Mouse (Mus musculus): ENCODE measurements around the gene Rabepk. TPM values are rescaled to one million over a fixed set of nuclear protein-coding genes. Genes with fewer than 3 reads are reported as not detected.
"Not testable (repeated sequence)": the region's sequence is repeated elsewhere in the genome, so short reads cannot be mapped to it uniquely, and the experiment has no call there.

Rabepk gene
- polyA plus RNA-seq, 2 experiments from 2014 or later: 48.7 to 64.7 TPM

DNA sequence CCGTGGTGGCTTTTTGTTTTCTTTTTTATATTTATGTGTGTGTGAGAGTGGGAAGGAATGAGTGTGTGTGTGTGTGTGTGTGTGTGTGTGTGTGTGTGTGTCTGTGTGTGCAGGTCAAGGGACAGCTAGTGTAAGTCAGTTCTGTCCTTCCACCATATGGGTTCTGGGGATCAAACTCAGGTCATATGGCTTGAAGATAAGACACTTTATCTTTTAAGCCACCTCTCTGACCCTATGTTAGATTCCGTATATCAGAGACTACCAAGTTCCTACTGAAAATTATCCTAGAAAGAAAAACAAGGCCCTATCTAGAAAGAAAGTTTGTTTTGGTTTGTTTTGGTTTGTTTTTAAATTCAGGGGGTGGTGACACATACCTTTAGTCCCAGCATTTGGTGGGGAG is 37.5 kb downstream of the Rabepk start:
- ATAC-seq: no peak

DNA sequence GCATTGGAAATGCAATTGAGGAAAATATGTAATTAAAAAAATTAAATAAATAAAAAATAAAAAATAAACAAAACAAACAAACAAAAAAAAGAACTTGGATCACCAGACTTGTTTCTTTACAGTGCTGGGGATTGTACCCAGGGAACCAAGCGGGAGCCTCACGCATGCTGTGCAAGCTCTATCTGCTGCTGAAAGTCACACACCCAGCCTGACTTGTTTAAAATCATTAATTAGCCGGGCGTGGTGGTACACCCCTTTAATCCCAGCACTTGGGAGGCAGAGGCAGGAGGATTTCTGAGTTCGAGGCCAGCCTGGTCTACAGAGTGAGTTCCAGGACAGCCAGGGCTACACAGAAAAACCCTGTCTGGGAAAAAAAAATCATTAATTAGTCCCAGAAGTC is 38.4 kb downstream of the Rabepk start:
- not testable (repeated sequence) for ATAC-seq

- ATAC-seq: no peak
Measured at GRCm38 (mm10) chr2:34757341-34757740, 42.4 kb downstream of the Rabepk start.

- no peak for ATAC-seq
Measured at GRCm38 (mm10) chr2:34754551-34755358, 45.0 kb downstream of the Rabepk start, which contains the start of gene Gapvd1. TSS of gene Gapvd1 (minus strand) at chr2:34755232.

- ATAC-seq: peak; percentile 67
Measured at GRCm38 (mm10) chr2:34753811-34754550, 45.7 kb downstream of the Rabepk start.

GRCm38 (mm10) chr2:34750245-34750644 is 49.5 kb downstream of the Rabepk start:
- no peak for ATAC-seq

- no peak for ATAC-seq
Measured at GRCm38 (mm10) chr2:34748479-34748878, 51.2 kb downstream of the Rabepk start.

- ATAC-seq: peak; percentile 23
Measured at GRCm38 (mm10) chr2:34745673-34746072, 54.0 kb downstream of the Rabepk start.

- peak; percentile 23 for ATAC-seq
Measured at GRCm38 (mm10) chr2:34744476-34744875, 55.2 kb downstream of the Rabepk start.

DNA sequence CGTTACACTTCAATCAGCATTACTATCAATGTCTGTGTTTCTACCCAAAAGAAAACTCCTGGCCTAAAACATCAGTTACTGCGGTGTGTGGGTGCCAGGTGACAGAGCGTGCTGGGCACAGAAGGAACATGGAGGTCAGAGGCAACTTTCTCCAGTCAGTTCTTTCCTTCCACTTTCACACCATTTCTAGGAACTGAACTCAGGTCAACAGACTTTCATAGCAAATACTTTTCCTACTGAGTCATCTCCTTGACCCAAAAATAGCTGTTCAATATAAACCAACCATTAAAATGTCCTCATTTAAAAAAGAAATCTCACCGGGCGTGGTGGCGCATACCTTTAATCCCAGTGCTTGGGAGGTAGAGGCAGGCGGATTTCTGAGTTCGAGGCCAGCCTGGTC is 57.0 kb downstream of the Rabepk start:
- ATAC-seq: no peak

GRCm38 (mm10) chr2:34741390-34742159 is 58.1 kb downstream of the Rabepk start:
- ATAC-seq: no peak

GRCm38 (mm10) chr2:34739684-34740391 is 59.9 kb downstream of the Rabepk start:
- ATAC-seq: no peak

DNA sequence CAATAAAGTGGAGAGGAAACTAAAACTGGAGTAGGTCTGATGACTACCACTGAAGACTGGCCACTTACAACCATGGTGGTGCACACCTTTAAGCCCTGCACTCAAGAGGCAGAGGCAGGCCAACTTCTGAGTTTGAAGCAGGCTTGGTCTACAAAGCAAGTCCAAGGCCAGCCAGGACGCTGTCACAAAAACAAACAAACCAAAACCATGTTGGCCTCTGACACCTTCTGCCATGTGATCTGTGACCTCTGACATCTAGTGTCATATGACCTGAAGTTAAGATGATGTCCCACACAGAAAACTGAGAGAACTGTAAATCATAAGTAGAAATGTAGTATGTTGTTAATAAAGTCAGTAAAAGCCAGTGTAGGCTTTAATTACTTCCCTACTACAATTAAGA is 61.8 kb downstream of the Rabepk start:
- no peak for ATAC-seq

DNA sequence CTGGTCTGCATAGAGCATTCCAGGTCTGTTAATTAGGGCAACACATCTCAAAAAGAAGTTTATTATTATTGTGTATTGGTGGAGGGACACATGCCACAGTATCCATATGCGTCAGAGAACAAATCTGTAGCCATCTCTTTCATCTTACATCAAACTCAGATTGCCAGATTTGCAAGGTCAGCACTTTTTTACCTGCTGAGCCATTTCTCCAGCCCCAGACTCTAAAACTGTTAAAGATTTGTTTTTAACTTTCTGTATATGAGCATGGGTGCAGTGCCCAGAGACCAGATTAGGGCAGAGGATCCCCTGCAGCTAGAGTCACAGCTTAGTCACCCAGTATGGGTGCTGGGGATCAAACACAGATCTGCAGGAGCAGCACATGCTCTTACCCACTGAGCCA is 63.1 kb downstream of the Rabepk start:
- no peak for ATAC-seq

Other genes starting within 250 kb of the Rabepk start
- gene Gapvd1, start 44.7 kb downstream of the Rabepk start, polyA plus RNA-seq (2017; shearing (Covaris generic)): 10 to 100 TPM; 49.3 to 50.9 TPM
- 100 to 1,000 TPM; 510 to 612 TPM for gene Hspa5, start 27.9 kb downstream of the Rabepk start, polyA plus RNA-seq (2017; shearing (Covaris generic))
- 10 to 100 TPM; 69.1 to 87.0 TPM for gene Fbxw2, start 26.4 kb upstream of the Rabepk start, polyA plus RNA-seq (2017; shearing (Covaris generic))
- not detected for gene Gm34653, start 33.1 kb upstream of the Rabepk start, polyA plus RNA-seq (2017; shearing (Covaris generic))
- gene Cutal, start 74.5 kb upstream of the Rabepk start, polyA plus RNA-seq (2017; shearing (Covaris generic)): not detected
- gene Psmd5, start 75.1 kb upstream of the Rabepk start, polyA plus RNA-seq (2017; shearing (Covaris generic)): 10 to 100 TPM; 61.0 to 74.1 TPM
- 1 to 10 TPM; 1.2 to 1.8 TPM for gene Phf19, start 114.1 kb upstream of the Rabepk start, polyA plus RNA-seq (2017; shearing (Covaris generic))
- 100 to 1,000 TPM; 213 to 237 TPM for gene Traf1, start 161.9 kb upstream of the Rabepk start, polyA plus RNA-seq (2017; shearing (Covaris generic))

Data from activated CD4-positive, CD25-positive, alpha-beta regulatory T cell, adult 4 months (primary cell).